Mouse (Mus musculus): ENCODE data around the gene Dnah1.

DNA sequence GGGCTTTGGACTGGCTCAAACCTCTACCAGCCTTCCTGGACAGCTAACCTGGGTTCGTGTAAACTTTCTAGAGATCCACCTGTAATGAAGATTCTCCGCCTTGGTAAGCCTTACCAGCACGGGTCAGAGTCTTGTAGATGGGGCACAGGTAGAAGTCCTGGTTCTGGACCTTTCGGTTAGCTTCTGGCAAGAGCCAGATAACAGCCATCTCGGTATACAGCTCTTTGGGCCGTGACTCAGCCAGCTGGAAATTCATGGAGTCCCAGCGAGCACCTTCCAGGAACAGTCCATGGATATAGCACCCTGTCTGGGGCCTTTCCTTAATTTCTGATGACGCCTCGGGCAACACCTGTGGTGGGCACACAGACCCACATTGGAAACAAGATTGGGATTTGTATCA lies 62.8 kb downstream of the Dnah1 start:
- TF ChIP-seq CTCF (IDR thresholded peaks at IDR 0.05; ENCODE audit: control insufficient read depth, insufficient read depth, low read length) = no peak
- no peak for TF ChIP-seq POLR2A (IDR thresholded peaks at IDR 0.05; ENCODE audit: borderline replicate concordance, control insufficient read depth, low read depth, low read length)

Measured in bone marrow, adult 2 months (tissue).